Mouse (Mus musculus) kidney, adult 11 months (tissue): Measurements from ENCODE around the gene Gm45233.

Experiments used
- DNase-seq: peaks from one replicate; pipeline ENCODE4 v3.0.0; 2022

The Gm45233 gene

DNA sequence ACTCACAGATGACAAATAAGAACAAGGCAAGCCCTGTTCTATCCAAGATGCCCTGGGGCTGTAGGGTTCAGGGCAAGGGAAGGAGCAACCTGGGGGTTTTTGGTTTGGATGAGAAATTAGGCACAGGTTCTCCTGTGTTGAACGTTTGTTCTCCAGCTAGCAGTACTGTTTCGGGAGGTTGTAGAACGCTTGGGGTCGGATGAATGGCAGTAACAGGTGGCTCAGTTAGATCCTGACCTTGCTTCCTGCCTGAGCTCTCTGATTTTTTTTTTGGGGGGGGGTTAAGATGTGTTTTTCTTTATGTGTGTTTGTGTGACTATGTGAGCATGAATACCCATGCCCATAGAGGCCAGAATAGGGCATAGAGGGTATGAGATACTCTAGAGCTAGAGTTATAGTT is 68.6 kb downstream of the Gm45233 start:
- no peak for DNase-seq
